Mouse (Mus musculus): ENCODE measurements at regions not wholly inside any gene's neighbourhood (a gene's known extent, or its start where the extent isn't known, plus 50 kb on each side); places are given as distances from the start of the nearest gene placed in this dataset.

DNA sequence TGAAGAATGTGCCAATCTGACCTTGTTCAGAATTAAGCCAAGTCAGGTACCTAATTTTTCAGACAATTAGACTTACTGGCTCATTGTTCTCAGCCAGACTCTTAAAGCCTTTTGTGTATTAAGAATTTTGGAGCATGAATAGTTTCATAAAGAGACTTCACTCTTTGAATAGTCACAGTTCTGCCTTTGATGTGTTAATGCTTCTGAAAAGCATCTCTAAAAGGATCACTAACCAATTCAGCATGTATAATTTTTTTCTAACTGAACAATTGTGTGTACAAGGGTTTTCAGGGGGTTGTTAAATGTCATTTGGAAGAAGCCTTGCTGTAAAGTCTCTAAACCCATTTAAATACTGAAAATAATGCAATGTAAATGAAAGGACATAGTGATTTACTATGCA lies 1105.4 kb upstream of the Tmeff2 start:
- DNase-seq = no peak

DNA sequence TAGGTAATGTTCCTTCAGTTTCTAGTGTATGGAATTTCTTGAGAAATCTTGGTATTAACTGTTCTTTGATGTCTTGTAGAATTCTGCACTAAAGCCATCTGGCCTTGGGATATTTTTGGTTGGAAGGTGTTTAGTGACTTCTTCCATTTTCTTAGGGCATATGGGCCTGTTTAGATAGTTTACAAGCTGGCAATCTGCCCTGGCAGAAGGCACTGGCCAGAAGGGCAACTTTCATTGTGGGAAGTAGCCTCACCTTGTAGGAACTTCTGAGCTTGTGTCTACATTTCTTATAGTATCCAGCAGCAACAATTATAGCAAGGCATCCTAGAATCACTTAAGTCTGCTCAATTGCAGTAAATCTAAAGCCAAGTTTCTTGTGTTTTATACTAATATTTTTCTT lies 1091.1 kb upstream of the Tmeff2 start:
- peak; percentile 48 to 60 for DNase-seq

All from cerebellum, postnatal 36 days (tissue).